Mouse (Mus musculus) erythroblast, embryonic 14.5 days (primary cell): ENCODE results near the gene Aar2. TPM values are rescaled to one million over a fixed set of nuclear protein-coding genes. Genes with fewer than 3 reads are reported as not detected.

Experiments
- H3K27me3 ChIP-seq: 2 replicates; pipeline ENCODE4 v1.6.1; 2012; ENCODE audit warnings: inconsistent platforms; ENCODE audit not compliant: control insufficient read depth
- H3K36me3 ChIP-seq: 2 replicates; pipeline ENCODE4 v1.6.1; 2012; ENCODE audit warnings: mild to moderate bottlenecking, inconsistent platforms; ENCODE audit not compliant: control insufficient read depth
- H3K4me1 ChIP-seq: 2 replicates; pipeline ENCODE4 v1.6.1; 2012; ENCODE audit warnings: inconsistent platforms; ENCODE audit not compliant: control insufficient read depth
- H3K4me3 ChIP-seq: replicated peaks from 2 replicates; pipeline ENCODE3; 2012; ENCODE audit warnings: moderate library complexity, mild to moderate bottlenecking, inconsistent platforms
- H3K9me3 ChIP-seq: 2 replicates; pipeline ENCODE4 v1.6.1; 2012; ENCODE audit warnings: low read length, inconsistent platforms, mixed read lengths; ENCODE audit not compliant: control insufficient read depth
- GATA1 ChIP-seq: IDR thresholded peaks from 2 replicates; pipeline ENCODE4 v1.6.1; 2012; ENCODE audit warnings: low read length, inconsistent platforms, mixed read lengths
- TAL1 ChIP-seq: IDR thresholded peaks from 3 replicates; pipeline ENCODE4 v1.6.1; 2012; ENCODE audit warnings: low read length, inconsistent platforms, mixed read lengths
- polyA plus RNA-seq: library from polyadenylated mRNA; stranded (reverse); fragments of >175 nt; gene quantifications from 2 replicates; pipeline ENCODE4 v1.2.3, GENCODE M21; 2012

Aar2 gene
- polyA plus RNA-seq, 1 experiment, result 0.68 TPM

DNA sequence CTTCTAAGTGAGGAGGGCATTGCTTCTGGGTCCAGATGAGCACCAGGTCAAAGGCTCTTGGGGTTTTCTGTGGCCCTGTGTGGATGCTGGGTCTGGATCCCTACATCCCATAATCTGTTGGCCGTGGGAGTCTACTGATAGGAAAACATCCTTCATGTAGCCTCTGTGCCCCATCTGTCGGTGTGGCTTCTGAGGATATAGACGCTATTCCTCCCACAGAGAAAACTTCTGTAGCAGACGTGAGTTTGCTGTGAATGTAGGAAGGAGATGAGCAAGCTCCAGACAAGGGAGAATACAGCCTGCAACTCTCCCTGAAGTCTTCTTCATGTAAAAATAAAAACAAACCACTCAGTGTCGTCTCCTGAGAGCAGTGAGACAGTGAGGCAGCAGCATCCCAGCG, 29.1 kb upstream of the Aar2 start:
- no peaks in the 10 kb centered on the region for H3K27me3 ChIP-seq
- H3K4me1 ChIP-seq, result no peaks in the 10 kb centered on the region
- no peak for TF ChIP-seq TAL1
- TF ChIP-seq GATA1, result no peak
- no peaks in the 10 kb centered on the region for H3K9me3 ChIP-seq
- no peaks in the 10 kb centered on the region; the same call in 1 of the 2 replicates for H3K36me3 ChIP-seq
- H3K4me3 ChIP-seq, result no peak overlapping the region

GRCm38 (mm10) chr2:156519584-156519983, 27.8 kb upstream of the Aar2 start:
- no peak overlapping the region for H3K4me3 ChIP-seq
- H3K9me3 ChIP-seq, result no peaks in the 10 kb centered on the region
- no peak for TF ChIP-seq TAL1
- no peak for TF ChIP-seq GATA1
- H3K4me1 ChIP-seq, result no peaks in the 10 kb centered on the region
- no peaks in the 10 kb centered on the region for H3K27me3 ChIP-seq
- H3K36me3 ChIP-seq, result no peaks in the 10 kb centered on the region; the same call in 1 of the 2 replicates

GRCm38 (mm10) chr2:156522994-156523393, 24.4 kb upstream of the Aar2 start:
- H3K4me3 ChIP-seq, result no peak overlapping the region
- H3K9me3 ChIP-seq, result no peaks in the 10 kb centered on the region
- no peaks in the 10 kb centered on the region for H3K27me3 ChIP-seq
- no peaks in the 10 kb centered on the region for H3K4me1 ChIP-seq
- no peaks in the 10 kb centered on the region; the same call in 1 of the 2 replicates for H3K36me3 ChIP-seq
- no peak for TF ChIP-seq TAL1
- no peak for TF ChIP-seq GATA1

DNA sequence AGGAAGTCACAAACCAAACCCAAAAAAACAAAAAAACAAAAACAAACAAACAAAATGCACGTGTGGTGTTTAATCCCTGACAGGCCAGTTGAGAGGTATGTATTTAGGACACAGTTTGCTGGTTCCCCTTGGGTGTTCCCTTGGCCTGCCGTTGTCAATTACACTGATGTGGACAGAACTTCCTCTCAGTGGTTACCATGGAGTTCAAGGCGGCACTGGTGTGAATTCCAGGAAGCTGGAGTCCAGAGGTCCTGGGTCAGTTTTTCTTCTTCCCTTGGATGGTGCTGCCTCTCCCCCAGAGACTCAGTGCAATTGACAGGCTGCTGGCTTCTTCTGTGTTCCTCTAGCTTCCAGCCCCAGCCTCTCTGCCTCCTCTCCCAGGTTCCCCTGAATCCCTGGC, 23.3 kb upstream of the Aar2 start:
- H3K9me3 ChIP-seq, result no peaks in the 10 kb centered on the region
- H3K4me3 ChIP-seq, result no peak overlapping the region
- no peaks in the 10 kb centered on the region for H3K4me1 ChIP-seq
- no peaks in the 10 kb centered on the region for H3K27me3 ChIP-seq
- no peaks in the 10 kb centered on the region; the same call in 1 of the 2 replicates for H3K36me3 ChIP-seq
- TF ChIP-seq TAL1, result no peak
- no peak for TF ChIP-seq GATA1

DNA sequence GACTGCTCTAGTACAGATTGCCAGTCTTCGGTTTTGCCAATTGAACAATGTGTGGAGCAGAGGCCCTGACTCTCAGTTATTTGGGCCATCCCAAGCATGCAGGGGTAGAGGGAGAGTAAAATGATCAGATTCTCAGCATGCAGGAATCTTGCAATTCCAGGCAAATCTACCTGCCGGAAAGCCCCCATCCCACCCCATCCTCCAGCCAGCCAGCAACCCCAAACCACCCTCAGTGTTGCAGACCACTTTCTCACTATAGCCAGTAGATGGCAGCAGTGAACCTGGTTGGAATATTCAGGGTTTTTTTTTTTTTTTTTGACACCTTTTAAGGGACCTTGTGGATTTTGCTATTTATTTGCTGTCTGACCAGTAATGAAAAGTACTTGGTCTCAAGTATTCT, 17.7 kb upstream of the Aar2 start:
- no peaks in the 10 kb centered on the region for H3K4me1 ChIP-seq
- H3K36me3 ChIP-seq, result no peaks in the 10 kb centered on the region; the same call in 1 of the 2 replicates
- no peaks in the 10 kb centered on the region for H3K27me3 ChIP-seq
- TF ChIP-seq TAL1 (no peak), GATA1 (no peak)
- H3K9me3 ChIP-seq, result no peaks in the 10 kb centered on the region
- no peak overlapping the region for H3K4me3 ChIP-seq

DNA sequence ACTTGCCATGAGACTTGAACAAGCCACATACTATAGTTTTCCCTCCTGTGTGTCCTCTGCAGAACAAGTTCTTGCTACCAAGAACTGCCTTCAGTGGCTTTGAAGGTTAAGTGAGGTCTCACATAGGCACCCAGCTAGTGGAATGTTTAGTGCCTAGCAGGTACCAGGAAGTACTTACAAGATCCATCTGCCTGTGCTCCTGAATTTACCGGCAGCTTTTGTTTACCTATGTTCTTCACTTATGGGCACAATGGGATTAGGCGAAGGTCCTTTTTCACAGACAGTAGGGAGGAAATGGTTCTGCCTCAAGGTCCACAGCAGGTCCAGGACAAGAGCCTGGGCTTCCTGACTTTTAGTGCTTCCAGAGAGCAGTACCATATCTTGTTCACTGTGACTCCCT, 14.2 kb upstream of the Aar2 start:
- TF ChIP-seq TAL1 (no peak), GATA1 (no peak)
- Histone ChIP-seq H3K9me3 (no peaks in the 10 kb centered on the region), H3K4me1 (no peaks in the 10 kb centered on the region), H3K4me3 (no peak overlapping the region), H3K36me3 (no peaks in the 10 kb centered on the region; the same call in 1 of the 2 replicates), H3K27me3 (no peaks in the 10 kb centered on the region)

GRCm38 (mm10) chr2:156538817-156539555, 8.4 kb upstream of the Aar2 start:
- H3K27me3 ChIP-seq, result peaks cover 1% of the 10 kb centered on the region; the same call in 1 of the 2 replicates
- H3K4me3 ChIP-seq, result no peak overlapping the region
- H3K36me3 ChIP-seq, result no peaks in the 10 kb centered on the region; the same call in 1 of the 2 replicates
- TF ChIP-seq GATA1, result no peak
- no peak for TF ChIP-seq TAL1
- H3K4me1 ChIP-seq, result no peaks in the 10 kb centered on the region
- H3K9me3 ChIP-seq, result no peaks in the 10 kb centered on the region

DNA sequence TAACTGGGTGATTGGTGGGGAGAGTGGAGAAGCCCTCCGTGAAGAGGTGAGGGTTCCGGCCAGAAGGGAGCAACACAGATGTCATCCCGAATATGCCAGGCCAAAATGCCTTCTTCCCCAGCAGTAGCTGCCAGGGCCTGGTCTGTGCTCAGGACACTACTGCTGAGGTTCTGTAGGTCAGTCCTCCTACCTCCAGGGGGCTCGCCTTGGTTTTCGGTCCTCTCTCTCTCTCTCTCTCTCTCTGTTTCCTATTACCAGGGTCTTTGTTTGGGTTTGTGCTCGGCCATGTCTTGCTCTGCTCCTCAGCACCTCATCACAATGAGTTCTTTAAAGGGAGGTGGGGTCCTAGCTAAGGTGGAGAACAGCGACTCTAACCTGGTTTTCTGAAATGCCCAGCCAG, 6.4 kb upstream of the Aar2 start:
- H3K4me3 ChIP-seq, result no peak overlapping the region
- peaks cover 2% of the 10 kb centered on the region; the same call in 1 of the 2 replicates for H3K27me3 ChIP-seq
- no peaks in the 10 kb centered on the region; the same call in 1 of the 2 replicates for H3K36me3 ChIP-seq
- 0 out of 2 replicates have a peak, but pooled peaks cover 2% of the 10 kb centered on the region for H3K4me1 ChIP-seq
- H3K9me3 ChIP-seq, result no peaks in the 10 kb centered on the region
- TF ChIP-seq GATA1, result no peak
- no peak for TF ChIP-seq TAL1

GRCm38 (mm10) chr2:156542410-156542809, 5.0 kb upstream of the Aar2 start:
- no peak overlapping the region for H3K4me3 ChIP-seq
- no peaks in the 10 kb centered on the region; the same call in 1 of the 2 replicates for H3K36me3 ChIP-seq
- H3K27me3 ChIP-seq, result peaks cover 2% of the 10 kb centered on the region; the same call in 1 of the 2 replicates
- no peak for TF ChIP-seq GATA1
- no peak for TF ChIP-seq TAL1
- H3K4me1 ChIP-seq, result peaks cover 6% of the 10 kb centered on the region
- H3K9me3 ChIP-seq, result no peaks in the 10 kb centered on the region

DNA sequence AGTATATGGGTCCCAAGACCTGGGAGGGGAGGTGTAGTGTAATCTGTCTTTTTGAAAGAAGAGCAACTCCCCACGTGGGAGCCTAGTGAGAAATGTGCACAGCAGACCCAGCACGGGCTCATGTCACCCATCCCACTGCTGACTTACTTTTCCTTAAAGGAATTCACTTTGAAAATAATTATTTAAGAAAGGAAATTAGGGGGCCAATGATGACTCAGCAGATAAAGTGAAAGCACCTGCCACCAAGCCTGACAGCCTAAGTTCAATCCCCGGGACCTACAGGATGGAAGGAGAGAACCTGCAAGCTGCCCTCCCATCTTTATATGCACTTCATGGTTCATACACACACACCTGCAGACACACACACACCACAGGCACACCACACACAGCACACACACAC, 3.6 kb upstream of the Aar2 start:
- H3K9me3 ChIP-seq, result no peaks in the 10 kb centered on the region
- H3K36me3 ChIP-seq, result no peaks in the 10 kb centered on the region
- no peak overlapping the region for H3K4me3 ChIP-seq
- TF ChIP-seq TAL1 (no peak), GATA1 (no peak)
- peaks cover 2% of the 10 kb centered on the region; the same call in 1 of the 2 replicates for H3K27me3 ChIP-seq
- H3K4me1 ChIP-seq, result peaks cover 14% of the 10 kb centered on the region
